Mouse (Mus musculus) left cerebral cortex, postnatal 14 days (tissue): Measurements from ENCODE around the gene Kcnip1. TPM values are rescaled to one million over a fixed set of nuclear protein-coding genes. Genes with fewer than 3 reads are reported as not detected.

Experiments used
- DNase-seq, 2 experiments: peaks; one replicate each; pipeline ENCODE4 v3.0.0; 2021 to 2022; ENCODE audit warnings: low spot score in 2 of 2, mixed read lengths in 1 of 2
- intact Hi-C: fragments of 180-260 bp; cut with DNase I; formaldehyde crosslinking; loops from one replicate; pipeline ENCODE4 v1.15.1; 2025
- total RNA-seq, 2 experiments: library from RNA; stranded (reverse); gene quantifications; 2 replicates each; pipeline ENCODE4 v1.2.3; 2021

The Kcnip1 gene
- total RNA-seq, 2 experiments from 2014 or later: 38.1 to 39.6 TPM

- intact Hi-C loops: no loop called here
- DNase-seq: no peak
Measured at GRCm38 (mm10) chr11:33946501-33946900, 46.5 kb downstream of the Kcnip1 start.

GRCm38 (mm10) chr11:33944786-33945328 is 48.1 kb downstream of the Kcnip1 start:
- intact Hi-C loops: no loop called here

GRCm38 (mm10) chr11:33944067-33944785 is 48.7 kb downstream of the Kcnip1 start:
- intact Hi-C loops: no loop called here
- no peak for DNase-seq

More at GRCm38 (mm10) chr11:33944786-33945328, 48.1 kb downstream of the Kcnip1 start:
- DNase-seq: no peak

GRCm38 (mm10) chr11:33943565-33943964 is 49.4 kb downstream of the Kcnip1 start:
- intact Hi-C loops: no loop called here
- no peak for DNase-seq

- intact Hi-C loops: no loop called here
- DNase-seq: no peak
Measured at GRCm38 (mm10) chr11:33939456-33940113, 53.4 kb downstream of the Kcnip1 start.

GRCm38 (mm10) chr11:33938561-33939274 is 54.2 kb downstream of the Kcnip1 start:
- no peak for DNase-seq
- intact Hi-C loops: no loop called here

- DNase-seq: no peak
- intact Hi-C loops: no loop called here
Measured at GRCm38 (mm10) chr11:33937641-33938040, 55.3 kb downstream of the Kcnip1 start.

- no peak for DNase-seq
- intact Hi-C loops: no loop called here
Measured at GRCm38 (mm10) chr11:33934286-33934685, 58.7 kb downstream of the Kcnip1 start.

GRCm38 (mm10) chr11:33932386-33933111 is 60.4 kb downstream of the Kcnip1 start:
- intact Hi-C loops: no loop called here
- DNase-seq: peak in 1 of 2 experiments; percentile 52

- DNase-seq: no peak
- intact Hi-C loops: no loop called here
Measured at GRCm38 (mm10) chr11:33931836-33932385, 61.0 kb downstream of the Kcnip1 start.

- peak in 1 of 2 experiments; percentile 21 for DNase-seq
- intact Hi-C loops: loop anchor here (5.0 to 10.0 kb wide), 2 partner anchors 78 to 285 kb away; no protein-coding TSS in a partner anchor
Measured at GRCm38 (mm10) chr11:33929412-33929811, 63.5 kb downstream of the Kcnip1 start.

GRCm38 (mm10) chr11:33928658-33929057 is 64.3 kb downstream of the Kcnip1 start:
- DNase-seq: peak in 1 of 2 experiments; percentile 63
- intact Hi-C loops: loop anchor here (5.0 to 10.0 kb wide), 2 partner anchors 79 to 286 kb away; no protein-coding TSS in a partner anchor

- no peak for DNase-seq
- intact Hi-C loops: loop anchor here (5.0 to 10.0 kb wide), 2 partner anchors 79 to 287 kb away; no protein-coding TSS in a partner anchor
Measured at GRCm38 (mm10) chr11:33927836-33928235, 65.1 kb downstream of the Kcnip1 start.

GRCm38 (mm10) chr11:33927321-33927720 is 65.6 kb downstream of the Kcnip1 start:
- DNase-seq: no peak
- intact Hi-C loops: loop anchor here (5.0 to 10.0 kb wide), 2 partner anchors 80 to 287 kb away; no protein-coding TSS in a partner anchor

- no peak for DNase-seq
- intact Hi-C loops: loop anchor here (5.0 to 10.0 kb wide), 2 partner anchors 81 to 288 kb away; no protein-coding TSS in a partner anchor
Measured at GRCm38 (mm10) chr11:33926551-33926950, 66.4 kb downstream of the Kcnip1 start.

GRCm38 (mm10) chr11:33925778-33926177 is 67.2 kb downstream of the Kcnip1 start:
- DNase-seq: no peak
- intact Hi-C loops: loop anchor here (5.0 to 10.0 kb wide), 2 partner anchors 82 to 289 kb away; no protein-coding TSS in a partner anchor

- no peak for DNase-seq
- intact Hi-C loops: loop anchor here (10.0 kb wide), 1 partner anchor 292 kb away; no protein-coding TSS in a partner anchor
Measured at GRCm38 (mm10) chr11:33923031-33923430, 69.9 kb downstream of the Kcnip1 start.

GRCm38 (mm10) chr11:33921451-33921850 is 71.5 kb downstream of the Kcnip1 start:
- no peak for DNase-seq
- intact Hi-C loops: loop anchor here (10.0 kb wide), 1 partner anchor 293 kb away; no protein-coding TSS in a partner anchor
